Mouse (Mus musculus): ENCODE measurements around the gene Fuom.

Gene Fuom

GRCm38 (mm10) chr7:140057413-140058407 lies 44.5 kb downstream of the Fuom start:
- no peak for DNase-seq (ENCODE audit: low spot score)

GRCm38 (mm10) chr7:140054124-140054523 lies 48.1 kb downstream of the Fuom start:
- no peak for DNase-seq (ENCODE audit: low spot score)

- DNase-seq (ENCODE audit: low spot score): peak; percentile 19
Measured at GRCm38 (mm10) chr7:140049115-140049689, 53.0 kb downstream of the Fuom start.

GRCm38 (mm10) chr7:140048361-140049114 lies 53.7 kb downstream of the Fuom start, which contains the start of gene Msx3:
Gene Msx3, minus strand, starts transcription at chr7:140049089.
- no peak for DNase-seq (ENCODE audit: low spot score)

- no peak for DNase-seq (ENCODE audit: low spot score)
Measured at GRCm38 (mm10) chr7:140047811-140048311, 54.4 kb downstream of the Fuom start.
